Mouse (Mus musculus): Measurements from ENCODE around the gene Cfap61.
"Not testable (repeated sequence)": the region's sequence is repeated elsewhere in the genome, so short reads cannot be mapped to it uniquely, and the experiment has no call there.

Gene Cfap61

DNA sequence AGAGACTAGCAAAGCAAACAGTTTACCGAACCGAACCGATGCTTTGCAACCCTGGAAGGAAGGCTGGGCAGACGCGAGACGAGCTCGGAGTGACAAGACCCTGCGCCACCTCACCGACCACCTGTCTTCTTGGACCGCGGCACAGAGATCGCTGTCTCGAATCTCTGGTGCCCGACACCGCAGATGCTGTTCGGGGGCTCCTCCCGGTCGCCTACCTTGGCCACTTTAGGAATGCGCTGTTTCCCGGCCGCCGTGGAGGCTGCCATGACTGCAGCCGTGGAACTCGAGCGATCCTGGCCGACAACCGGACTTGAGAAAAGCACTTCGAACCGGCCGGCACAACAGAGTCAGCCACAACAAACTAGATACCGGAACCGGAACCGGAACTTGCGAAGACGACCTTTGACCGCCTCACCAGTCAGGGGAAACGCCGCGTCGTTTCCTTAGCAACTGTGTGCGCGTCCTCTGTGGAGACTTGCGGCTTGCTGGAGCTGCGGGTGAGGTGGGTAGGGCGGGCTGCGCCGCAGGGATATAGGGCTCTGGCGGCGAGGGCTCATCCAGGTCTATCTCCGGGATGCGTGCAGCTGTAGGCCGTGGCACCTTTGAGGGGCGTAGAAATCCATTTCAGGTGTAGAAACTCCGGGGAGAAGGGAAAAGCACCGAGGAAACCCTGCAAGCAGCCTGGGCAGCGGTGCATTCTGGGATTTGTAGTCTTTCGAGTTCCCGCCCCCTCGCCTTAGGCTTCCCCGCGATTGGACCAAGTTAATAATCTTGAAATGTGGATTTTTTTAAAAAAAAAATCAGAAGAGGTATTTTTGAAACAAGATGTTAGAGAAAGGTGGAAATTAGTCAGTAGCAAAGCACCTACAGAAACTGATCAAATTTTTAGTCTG, at the start of gene Cfap61, which contains the start of gene Crnkl1:
Gene Cfap61 (plus strand): TSS at position 446 of the 893 bp plus-strand sequence.
Gene Crnkl1 (minus strand): TSS at position 676 of the 893 bp plus-strand sequence.
- peak; percentile 95 for DNase-seq (ENCODE audit: low read depth, low spot score)

DNA sequence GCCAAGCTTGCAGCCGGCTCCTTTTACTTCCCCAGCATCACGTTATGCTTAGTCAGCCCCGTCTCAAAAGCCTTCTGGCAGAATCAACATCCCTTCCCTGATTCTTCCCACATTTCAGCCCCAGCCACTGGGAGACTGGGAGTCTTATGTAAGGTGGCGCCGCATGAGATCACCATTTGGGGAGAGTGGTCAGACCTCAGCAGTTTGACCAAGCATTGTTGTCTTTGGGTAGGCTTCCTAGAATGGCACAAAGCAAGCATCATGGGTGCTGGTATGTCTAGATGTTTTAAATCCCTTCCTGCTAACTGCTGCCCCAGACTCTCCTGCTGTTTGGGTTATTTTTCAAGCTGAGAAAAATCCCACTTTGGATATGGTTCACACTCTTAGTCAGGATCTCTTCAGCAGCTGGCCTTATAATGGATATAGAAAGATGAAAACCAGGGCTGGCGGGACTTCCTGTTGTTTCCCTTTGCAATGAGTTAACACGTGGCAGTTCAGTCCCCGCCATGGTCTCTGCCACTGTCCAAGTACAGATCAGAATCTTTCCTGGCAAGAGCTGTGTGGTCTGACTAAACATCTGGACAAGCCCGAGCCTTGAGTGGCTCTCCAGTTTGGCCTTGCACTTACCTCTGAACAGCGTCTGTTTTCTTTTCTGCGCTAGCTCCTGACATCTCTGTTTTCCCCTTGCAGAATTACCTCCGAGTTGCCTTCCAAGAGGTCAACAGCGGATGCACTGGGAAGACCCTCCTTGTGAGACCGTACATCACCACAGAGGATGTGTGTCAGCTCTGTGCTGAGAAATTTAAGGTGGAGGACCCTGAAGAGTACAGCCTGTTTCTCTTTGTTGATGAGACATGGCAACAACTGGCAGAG, 49.4 kb upstream of the Cfap61 start:
- DNase-seq (ENCODE audit: low read depth, low spot score): no peak

DNA sequence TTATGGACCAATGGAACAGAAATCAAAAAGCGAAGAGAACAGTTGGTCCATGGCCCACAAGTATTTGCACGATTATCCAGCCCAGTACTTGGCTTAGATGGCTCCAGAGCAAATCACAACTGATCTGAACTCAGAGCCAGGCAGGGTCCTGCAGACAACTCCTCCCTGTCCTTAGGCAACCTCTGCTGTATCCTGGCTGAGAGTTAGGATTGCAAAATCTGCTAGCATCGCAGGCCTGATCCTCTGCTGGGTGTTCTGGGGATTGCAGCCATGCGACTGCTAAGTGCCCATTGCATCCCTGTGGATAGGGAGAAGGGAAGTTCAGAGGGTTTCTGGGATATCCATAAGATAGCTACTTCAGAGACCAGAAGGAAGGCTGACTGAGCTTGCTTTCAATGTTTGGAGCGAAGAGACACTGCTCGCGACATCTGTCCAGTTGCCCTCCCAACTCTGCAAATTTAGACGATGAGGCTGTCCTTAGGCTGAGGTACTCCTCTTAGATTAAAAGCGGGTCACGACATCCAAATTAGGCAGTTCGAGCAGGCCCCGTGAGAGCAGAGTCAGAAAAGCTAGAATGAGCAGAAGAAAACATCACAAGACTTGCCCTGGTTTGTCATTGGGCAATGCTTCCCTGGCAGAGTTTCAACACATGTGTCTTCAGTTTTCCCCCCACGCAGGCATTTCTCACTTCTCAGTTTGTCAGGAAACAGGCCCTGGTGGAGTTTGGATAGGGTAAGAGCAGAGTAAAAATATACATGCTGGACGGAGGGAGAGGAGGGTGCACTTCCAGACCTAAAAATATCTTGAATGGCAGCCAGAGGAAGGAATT, 46.4 kb upstream of the Cfap61 start:
- peak; percentile 92 for DNase-seq (ENCODE audit: low read depth, low spot score)

DNA sequence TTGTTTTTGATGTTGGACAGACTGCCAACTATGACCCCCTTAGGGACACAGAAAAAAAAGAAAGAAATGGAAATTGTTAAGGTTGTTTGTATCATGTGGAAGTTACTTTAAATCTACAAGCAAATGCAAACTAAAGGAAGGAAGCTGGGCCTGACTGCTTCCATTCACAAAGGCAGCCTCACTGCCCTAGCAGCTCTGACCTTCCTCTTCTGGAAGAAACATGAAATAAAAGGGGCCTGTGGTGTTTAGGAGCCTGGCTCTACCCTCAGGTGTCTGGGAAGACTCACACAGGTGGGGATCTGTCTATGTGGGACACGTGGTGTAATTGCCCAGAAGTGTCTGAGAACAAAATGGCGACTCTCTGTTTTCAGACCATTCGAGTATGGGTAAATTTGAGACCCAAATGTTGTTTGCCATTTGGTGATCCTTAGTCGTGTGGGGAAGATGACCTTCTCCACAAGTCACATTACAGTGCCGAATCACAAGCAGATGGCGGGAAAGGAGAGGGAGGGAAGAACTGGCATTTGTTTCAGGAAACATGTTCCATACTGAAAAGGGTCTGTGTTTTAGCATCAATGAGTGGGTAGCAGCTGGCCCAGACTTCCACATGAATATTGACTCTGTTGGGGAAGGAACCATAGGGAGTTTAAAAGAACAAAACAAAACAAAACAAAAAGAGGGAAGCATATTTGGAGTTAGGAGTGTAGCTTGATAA, 45.7 kb upstream of the Cfap61 start:
- DNase-seq (ENCODE audit: low read depth, low spot score): no peak

- no peak for DNase-seq (ENCODE audit: low read depth, low spot score)
Measured at GRCm38 (mm10) chr2:145890571-145890970, 44.0 kb upstream of the Cfap61 start.

- DNase-seq (ENCODE audit: low read depth, low spot score): no peak
Measured at GRCm38 (mm10) chr2:145893756-145894155, 40.8 kb upstream of the Cfap61 start.

GRCm38 (mm10) chr2:145898106-145898505, 36.5 kb upstream of the Cfap61 start:
- DNase-seq (ENCODE audit: low read depth, low spot score): no peak

DNA sequence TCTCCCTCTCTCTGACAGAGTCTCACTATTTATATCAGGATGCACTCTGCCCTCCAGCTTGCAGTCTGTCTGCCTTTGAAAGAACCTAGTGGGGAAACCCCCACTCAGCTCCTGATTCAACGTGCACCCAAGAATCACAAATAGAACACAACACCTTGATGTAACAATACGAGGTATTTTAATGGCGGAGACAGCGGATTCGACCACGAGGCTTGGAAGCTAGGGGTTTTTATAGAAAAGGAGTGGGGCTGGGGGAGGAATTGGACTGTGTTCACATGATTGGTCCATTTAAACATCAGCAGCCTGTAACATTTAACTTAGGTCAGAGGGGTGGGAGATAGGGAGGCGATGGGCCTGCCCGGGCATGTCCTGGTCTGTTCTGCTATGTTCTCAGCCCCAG, 34.3 kb upstream of the Cfap61 start:
- not testable (repeated sequence) for DNase-seq (ENCODE audit: low read depth, low spot score)

- no peak for DNase-seq (ENCODE audit: low read depth, low spot score)
Measured at GRCm38 (mm10) chr2:145901861-145902260, 32.7 kb upstream of the Cfap61 start, which contains the start of gene Naa20. TSS of gene Naa20 (plus strand) at chr2:145902099.

- peak; percentile 83 for DNase-seq (ENCODE audit: low read depth, low spot score)
Measured at GRCm38 (mm10) chr2:145903061-145903901, 31.3 kb upstream of the Cfap61 start.

DNA sequence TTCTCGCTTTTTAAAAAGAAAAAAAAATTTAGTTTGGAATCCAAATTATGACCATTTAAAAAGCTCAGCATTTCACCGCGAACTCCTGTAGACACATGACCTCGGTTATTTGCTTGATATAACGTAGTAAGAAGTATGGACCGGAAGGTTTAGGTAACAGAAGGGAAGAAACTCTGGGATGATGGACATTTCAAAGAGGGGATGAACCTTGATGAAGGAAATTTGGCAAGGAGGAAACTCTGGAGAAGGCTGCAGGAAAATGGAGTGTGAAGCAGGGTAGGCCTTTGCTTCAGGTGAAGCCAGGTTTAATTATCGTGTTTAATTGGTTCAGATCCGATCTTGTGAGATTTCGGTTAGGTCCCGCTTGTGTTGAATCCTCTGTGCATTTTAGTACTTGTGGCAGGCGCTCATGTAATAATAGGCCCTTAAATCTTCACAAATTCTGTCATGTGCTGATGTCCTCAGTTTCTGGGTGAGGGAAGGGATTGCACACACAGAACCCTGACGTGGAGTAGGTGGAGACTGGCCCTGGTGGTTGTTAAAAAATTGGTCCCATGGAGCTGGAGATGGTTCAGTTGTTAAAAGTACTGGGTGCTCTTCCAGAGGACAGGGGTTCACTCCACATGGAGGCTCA, 30.5 kb upstream of the Cfap61 start:
- no peak for DNase-seq (ENCODE audit: low read depth, low spot score)

DNA sequence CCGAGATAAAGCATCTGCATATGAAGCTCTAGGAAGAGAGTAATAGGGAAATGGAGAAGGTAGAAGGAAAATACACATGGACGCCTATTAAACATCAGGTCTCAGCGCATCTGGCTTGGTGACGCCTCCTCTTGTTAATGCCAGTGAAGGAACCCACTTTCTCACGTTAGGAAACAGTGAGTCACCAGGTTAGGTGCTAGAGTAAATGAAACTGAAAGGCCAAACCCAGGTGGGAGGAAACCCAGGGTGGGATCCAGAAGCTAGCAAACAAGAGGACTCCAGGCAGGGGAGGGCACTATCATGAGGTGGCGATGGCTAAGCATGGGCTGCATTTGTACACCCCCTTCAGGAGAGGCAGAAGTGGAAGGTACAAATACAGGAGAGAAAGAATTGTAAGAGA, 29.4 kb upstream of the Cfap61 start:
- DNase-seq (ENCODE audit: low read depth, low spot score): no peak

- DNase-seq (ENCODE audit: low read depth, low spot score): not testable (repeated sequence)
Measured at GRCm38 (mm10) chr2:145905884-145906283, 28.7 kb upstream of the Cfap61 start.

DNA sequence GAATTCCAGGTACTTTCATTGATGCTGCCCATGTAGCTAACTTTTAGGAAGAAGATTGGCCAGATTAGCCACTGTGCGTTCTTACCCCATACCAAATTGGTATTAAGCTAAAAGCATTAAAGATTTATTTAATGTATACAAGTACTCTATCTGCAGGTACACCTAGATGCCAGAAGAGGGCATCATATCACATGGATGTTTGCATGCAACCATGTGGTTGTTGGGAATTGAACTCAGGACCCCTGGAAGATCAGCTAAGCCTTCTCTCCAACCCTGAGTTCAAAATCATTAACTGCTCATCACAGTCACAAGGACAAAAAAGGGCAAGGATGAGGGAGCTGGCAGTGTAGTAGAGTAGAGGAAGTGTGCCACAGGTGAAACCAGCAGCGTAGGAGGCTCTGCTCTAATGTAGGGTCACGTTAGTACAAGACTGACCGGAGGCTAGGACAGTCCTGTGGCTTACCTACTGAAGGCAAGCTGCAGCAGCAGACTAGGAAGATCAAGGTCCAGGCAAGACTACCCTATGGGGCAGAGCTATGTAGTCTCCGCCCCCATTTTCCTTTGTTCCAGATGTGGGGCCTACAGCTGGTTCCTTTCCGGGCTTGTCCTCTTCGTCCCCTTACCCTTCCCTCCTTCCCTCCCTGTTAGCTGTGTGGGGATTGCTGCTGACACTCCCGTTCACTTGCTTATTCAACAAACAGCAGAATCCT, 13.5 kb upstream of the Cfap61 start:
- DNase-seq (ENCODE audit: low read depth, low spot score): no peak

- DNase-seq (ENCODE audit: low read depth, low spot score): no peak
Measured at GRCm38 (mm10) chr2:145936975-145937374, 2.4 kb downstream of the Cfap61 start.

DNA sequence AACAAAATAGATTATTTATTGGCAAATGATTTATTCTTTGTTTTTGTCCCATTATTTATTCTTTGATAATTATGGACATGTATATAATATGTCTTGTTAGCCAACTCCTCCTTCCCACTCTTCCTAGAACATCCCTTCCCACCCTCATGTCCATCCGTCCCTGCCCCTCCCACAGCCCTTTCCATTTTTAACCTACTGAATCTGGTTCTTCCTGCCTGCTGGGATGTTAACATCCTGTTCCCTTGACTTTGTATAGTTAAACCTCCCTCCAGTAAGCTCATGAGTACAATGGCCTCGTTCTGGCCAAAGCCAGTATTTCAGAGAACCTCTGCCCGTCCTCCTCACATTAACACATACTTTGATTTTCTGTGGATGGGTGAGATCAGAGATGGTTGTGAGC, 6.8 kb downstream of the Cfap61 start:
- DNase-seq (ENCODE audit: low read depth, low spot score): no peak

DNA sequence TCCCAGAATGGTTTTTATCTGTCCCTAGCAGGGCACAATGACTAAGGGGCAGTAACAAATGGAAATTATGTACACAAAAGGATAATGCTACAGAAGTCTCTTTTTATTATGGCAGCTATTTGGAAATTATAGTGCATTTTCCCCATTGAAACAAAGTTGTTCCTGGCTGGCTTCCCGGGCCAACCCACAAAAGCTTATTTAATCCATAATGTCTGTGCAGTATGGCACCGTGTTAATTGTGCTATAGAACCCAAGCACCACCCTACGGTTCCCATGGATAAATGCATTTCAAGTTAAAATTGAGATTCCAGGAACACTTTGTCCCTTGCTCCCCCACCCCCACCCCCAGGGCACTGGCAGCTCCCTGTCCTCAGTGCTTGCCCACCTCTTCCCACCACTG, 9.7 kb downstream of the Cfap61 start:
- DNase-seq (ENCODE audit: low read depth, low spot score): peak; percentile 24

- DNase-seq (ENCODE audit: low read depth, low spot score): no peak
Measured at GRCm38 (mm10) chr2:145948402-145948954, 13.9 kb downstream of the Cfap61 start.

Measured in telencephalon, adult 2 months (tissue).